Mouse (Mus musculus) leukemia stem cell, adult 10-12 weeks (primary cell): ENCODE measurements around the gene Ppfibp1. TPM values are rescaled to one million over a fixed set of nuclear protein-coding genes. Genes with fewer than 3 reads are reported as not detected.

Experiments
- polyA plus RNA-seq: library from polyadenylated mRNA; stranded (reverse); fragments of >175 nt; gene quantifications from 2 replicates; pipeline ENCODE4 v1.2.3, GENCODE M21; 2012; ENCODE audit warnings: low replicate concordance

Gene Ppfibp1
- polyA plus RNA-seq = 0.91 and 1.7 TPM in 2 replicates

DNA sequence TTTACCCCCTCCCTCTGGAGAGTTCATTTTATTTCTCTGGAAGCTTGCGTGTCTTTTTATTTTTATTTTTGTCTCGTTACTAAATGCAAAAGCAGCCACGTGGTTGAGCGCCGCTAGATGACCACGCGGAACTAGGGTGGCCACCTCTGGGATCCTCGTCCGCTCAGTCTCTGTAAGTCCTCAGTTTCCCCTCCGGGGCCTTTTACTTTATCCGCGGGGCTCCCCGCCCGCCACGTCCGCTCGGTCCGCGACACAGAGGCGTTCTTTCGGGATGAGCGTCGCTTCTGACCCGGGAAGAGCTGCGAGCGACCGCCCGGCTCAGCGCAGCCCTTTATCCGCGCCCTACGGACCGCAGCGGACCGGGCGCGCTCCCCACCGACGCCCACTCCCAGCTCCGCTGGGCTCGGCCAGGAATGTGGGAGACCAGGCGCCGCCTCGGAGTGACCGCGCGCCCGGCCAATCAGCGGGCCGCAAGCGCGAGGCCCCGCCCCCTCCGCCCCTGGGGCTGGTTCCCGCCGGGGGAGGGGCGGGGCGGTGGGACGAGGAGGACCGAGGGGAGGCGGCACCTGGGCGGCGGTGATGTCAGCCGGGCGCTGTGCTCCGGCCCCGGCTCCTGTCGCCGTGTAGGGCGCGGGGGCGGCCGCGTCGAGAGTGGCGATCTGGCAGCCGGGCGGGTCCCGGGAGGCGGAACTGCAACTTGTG lies at the start of gene Ppfibp1:
Gene Ppfibp1 (plus strand): TSS at position 530 of the 702 bp plus-strand sequence.

DNA sequence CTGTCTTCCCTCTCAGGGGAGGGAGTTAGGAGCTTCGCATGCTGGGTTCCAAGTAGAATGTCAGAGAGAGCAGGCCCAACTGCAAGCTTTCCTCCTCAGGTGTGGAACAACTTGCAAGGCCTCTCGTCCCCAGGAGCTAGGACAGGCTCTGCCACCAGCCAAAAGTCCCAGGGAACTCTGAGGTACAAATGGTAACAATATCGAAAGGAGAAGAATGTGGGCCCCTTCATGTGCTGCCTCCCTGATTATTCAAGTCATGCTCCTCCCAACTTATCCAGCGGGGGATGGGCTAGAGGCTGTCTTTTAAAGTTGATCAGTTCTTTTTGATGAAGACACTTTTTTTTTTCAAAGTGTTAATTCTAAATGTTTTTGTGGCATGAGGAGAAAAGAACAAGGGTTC lies 38.2 kb upstream of the Ppfibp1 start, which contains the start of gene Smco2:
Gene Smco2 (plus strand): TSS at position 55 of the 400 bp plus-strand sequence.

DNA sequence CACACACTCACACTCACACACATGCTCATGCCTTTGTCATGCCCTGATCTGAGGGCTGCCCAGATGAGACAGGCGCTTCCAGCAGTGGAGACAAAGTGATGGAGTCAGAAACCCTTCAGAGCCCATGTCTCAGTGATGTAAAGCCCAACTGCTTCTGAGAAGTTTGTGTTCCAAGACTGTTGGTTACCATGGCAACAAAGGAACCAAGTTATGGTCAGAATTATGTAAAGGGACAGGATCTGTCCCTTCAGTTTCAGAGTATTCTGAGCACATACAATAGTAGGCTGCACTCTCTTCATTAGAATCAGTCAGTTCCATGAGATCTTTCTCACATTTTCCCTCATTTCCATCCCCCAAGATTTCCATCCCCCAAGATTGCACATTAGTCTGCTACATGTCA lies 66.0 kb downstream of the Ppfibp1 start, which contains the start of gene 1700034J05Rik:
Gene 1700034J05Rik (minus strand): TSS at position 165 of the 400 bp plus-strand sequence.

DNA sequence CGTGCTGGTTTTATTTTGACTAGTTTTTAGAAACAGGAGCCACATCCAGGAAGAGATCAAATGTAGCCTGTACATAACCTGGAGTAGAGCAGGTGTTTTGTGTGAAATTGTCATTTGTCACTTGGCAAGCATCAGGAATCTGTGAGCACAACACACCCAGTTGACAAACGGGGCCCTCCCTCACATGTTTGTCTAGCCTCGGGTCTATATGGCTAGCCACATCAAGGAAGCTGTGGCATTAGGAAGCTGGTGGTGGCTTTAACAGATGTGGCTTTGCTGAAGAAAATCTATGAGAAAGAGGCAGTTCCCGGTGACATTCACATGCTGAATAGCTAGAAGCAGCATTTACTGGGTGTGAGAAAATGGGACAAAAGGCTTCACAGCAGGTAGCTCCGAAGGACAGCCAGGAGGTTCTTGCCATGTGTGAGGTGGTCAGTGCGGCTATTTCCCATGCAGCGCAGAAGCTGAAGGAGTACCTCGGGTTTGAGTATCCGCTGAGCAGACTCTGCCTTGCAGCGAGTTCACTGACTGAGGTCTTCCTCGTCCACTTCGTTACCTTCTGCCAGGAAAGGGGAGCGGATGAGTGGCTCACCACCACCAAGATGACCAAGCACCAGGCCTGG lies 144.1 kb downstream of the Ppfibp1 start, which contains the start of gene Rep15:
Gene Rep15 (plus strand): TSS at position 282 of the 623 bp plus-strand sequence.

DNA sequence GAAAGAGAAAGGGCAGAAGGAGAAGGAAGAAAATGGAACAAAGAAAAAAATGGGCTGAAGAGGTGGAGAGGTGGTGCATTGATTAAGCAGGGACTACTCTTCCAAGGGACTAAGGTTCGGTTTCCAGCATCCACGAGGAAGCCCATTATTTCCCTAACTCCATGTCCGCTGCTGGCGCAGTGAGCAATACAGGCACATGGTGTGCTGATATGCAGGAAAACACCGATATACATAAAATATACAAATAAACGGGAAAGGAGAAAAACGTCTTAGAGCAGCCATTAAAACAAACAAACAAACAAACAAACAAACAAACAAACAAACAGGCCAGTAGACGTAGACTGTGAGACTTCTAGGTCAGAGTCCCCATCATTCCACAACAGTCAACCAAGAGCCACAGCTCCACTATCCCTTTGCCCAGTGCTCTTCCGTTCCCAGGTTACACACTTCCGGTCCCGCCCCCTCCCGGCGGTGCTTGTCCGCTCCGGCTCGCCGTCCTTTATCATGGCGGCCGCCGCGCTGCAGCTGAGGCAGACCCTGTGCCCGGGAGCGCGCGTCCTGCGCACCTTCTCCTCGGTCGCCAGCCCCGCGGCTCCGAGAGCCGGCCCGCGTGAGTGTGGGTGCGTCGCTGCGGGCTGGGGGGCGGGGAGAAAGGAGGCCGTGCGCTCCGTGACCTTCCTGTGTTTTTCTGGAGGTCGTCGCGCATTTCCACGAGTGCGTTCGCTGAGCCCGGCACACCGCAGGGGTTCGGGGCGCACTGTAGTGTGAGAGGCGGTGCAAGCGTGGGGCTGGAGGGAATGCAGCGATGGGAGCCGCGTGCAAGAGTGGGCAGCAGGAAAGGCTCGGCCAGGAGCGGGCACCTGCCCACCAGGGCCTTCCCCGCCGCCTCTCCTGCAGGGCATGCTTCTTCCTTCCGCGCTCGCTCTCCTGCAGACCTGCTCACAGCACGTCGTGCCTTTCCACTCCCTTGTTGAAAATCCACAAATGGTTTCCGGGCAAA lies 154.3 kb downstream of the Ppfibp1 start, which contains the start of gene Mrps35:
Gene Mrps35 (plus strand): TSS at position 474 of the 1,000 bp plus-strand sequence.

Other genes starting within 250 kb of the Ppfibp1 start
- 1.6 and 1.9 TPM in 2 replicates for gene Med21, start 245.9 kb upstream of the Ppfibp1 start, polyA plus RNA-seq
- 10.4 and 33.5 TPM in 2 replicates for gene Tm7sf3, start 245.7 kb upstream of the Ppfibp1 start, polyA plus RNA-seq
- 0.26 and 0.67 TPM in 2 replicates for gene Stk38l, start 163.5 kb upstream of the Ppfibp1 start, polyA plus RNA-seq
- 0.44 TPM in 1 of 2 replicates, not detected in the other for gene Arntl2, start 92.4 kb upstream of the Ppfibp1 start, polyA plus RNA-seq
- gene Smco2, start 38.4 kb upstream of the Ppfibp1 start, polyA plus RNA-seq = not detected in 2 replicates
- not detected in 2 replicates for gene 1700034J05Rik, start 65.9 kb downstream of the Ppfibp1 start, polyA plus RNA-seq
- not detected in 2 replicates for gene Rep15, start 144.1 kb downstream of the Ppfibp1 start, polyA plus RNA-seq
- gene Mrps35, start 154.3 kb downstream of the Ppfibp1 start, polyA plus RNA-seq = 7.2 TPM in 2 replicates
- not detected in 2 replicates for gene Mansc4, start 198.5 kb downstream of the Ppfibp1 start, polyA plus RNA-seq
- 4.6 and 6.2 TPM in 2 replicates for gene Klhl42, start 202.9 kb downstream of the Ppfibp1 start, polyA plus RNA-seq